Mouse (Mus musculus): Measurements from ENCODE around the gene Pced1b. TPM values are rescaled to one million over a fixed set of nuclear protein-coding genes. Genes with fewer than 3 reads are reported as not detected.
"Not testable (repeated sequence)": the region's sequence is repeated elsewhere in the genome, so short reads cannot be mapped to it uniquely, and the experiment has no call there.

Gene Pced1b
- polyA plus RNA-seq, 1 experiment from 2014 or later: 5.7 TPM

DNA sequence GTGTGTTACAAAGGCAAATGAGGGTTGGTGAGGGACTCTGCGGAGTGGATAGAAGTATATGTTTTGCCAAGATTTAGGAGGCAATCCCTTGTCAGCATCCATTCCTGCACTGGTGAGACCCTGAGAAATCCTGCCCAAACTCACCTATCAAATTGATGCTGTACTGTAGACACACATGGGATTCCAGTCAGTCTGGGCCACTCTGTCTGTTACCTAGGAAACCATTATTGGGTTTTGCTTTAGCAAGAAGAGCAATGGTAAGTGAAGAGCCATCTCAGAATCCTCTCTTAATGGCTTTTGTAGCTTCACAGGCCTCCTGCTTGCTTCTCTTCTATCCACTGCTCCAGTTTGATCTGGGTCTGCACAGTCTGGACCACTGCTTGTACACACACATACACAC, 110.1 kb downstream of the Pced1b start:
- ATAC-seq (replicated peaks; ENCODE audit: low FRiP score, low TSS enrichment, low read depth): no peak
- H3K9me3 ChIP-seq (ENCODE audit: control insufficient read depth, low read length): no peaks in the 10 kb centered on the region
- no peaks in the 10 kb centered on the region for H3K4me1 ChIP-seq (replicated peaks; ENCODE audit: control insufficient read depth, insufficient read depth, low read length)
- no peaks in the 10 kb centered on the region for H3K36me3 ChIP-seq (ENCODE audit: control insufficient read depth, insufficient read depth, low read length)
- no peak overlapping the region for H3K27ac ChIP-seq (ENCODE audit: low read depth)
- H3K9ac ChIP-seq (ENCODE audit: low read length): no peak overlapping the region
- no peak for DNase-seq (ENCODE audit: low spot score)
- H3K4me2 ChIP-seq (ENCODE audit: low read length): no peak overlapping the region
- H3K4me3 ChIP-seq (ENCODE audit: low read depth, low read length): no peak overlapping the region
- 96% methylated on average over 1 of the region's 1 CpGs for WGBS
- H3K27me3 ChIP-seq (replicated peaks; ENCODE audit: control insufficient read depth, insufficient read depth, low read length): no peaks in the 10 kb centered on the region

DNA sequence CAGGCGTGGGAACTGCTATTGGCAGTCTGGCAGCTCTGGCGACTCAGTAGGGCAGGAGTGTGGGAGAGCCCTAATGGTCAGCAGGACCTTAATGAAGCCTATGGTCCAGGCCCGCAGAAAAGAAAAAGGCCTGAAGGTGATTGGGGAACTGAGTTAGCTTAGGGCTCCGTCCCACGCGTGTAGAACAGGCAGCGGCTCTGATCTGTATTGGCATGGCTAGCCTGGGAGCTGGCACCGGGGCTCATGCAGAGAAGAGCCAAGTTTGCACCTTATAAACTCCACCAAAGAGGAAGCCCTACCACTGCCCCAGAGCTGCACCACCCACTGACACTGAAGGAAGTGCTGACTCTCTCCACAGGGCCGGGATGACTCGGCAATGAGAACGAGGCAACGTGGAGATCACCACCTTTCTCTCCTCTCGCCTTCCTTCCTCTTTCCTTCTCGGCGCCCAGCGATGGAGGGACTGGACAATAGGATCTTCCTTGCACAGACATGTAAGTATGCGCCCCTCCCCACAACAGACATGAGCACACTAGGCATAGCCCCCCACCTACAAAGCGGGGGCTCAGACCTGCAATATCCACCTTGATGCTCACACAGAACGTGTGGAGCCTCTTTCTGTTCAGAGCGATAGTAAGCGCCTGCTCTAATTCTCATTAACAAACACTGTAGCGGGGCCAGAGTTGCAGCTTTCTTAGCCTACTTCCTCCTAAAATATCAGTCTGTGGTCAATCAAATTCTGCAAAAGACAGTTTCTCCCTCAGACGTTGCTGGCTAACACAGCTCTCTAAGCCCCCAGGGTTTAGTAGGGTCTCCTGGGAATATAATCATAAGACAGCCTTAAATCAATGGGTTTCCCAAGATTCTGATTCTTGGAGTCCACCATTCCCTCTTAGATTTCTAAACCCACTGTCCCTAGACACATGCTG, 114.2 kb downstream of the Pced1b start:
- Histone ChIP-seq H3K4me1 (replicated peaks; ENCODE audit: control insufficient read depth, insufficient read depth, low read length) (no peaks in the 10 kb centered on the region), H3K9me3 (ENCODE audit: control insufficient read depth, low read length) (no peaks in the 10 kb centered on the region), H3K9ac (ENCODE audit: low read length) (no peak overlapping the region), H3K4me3 (ENCODE audit: low read depth, low read length) (no peak overlapping the region), H3K4me2 (ENCODE audit: low read length) (no peak overlapping the region), H3K27me3 (replicated peaks; ENCODE audit: control insufficient read depth, insufficient read depth, low read length) (no peaks in the 10 kb centered on the region), H3K36me3 (ENCODE audit: control insufficient read depth, insufficient read depth, low read length) (no peaks in the 10 kb centered on the region), H3K27ac (ENCODE audit: low read depth) (no peak overlapping the region)
- WGBS: 78% methylated on average over 23 of the region's 23 CpGs
- DNase-seq (ENCODE audit: low spot score) (no peak), ATAC-seq (replicated peaks; ENCODE audit: low FRiP score, low TSS enrichment, low read depth) (no peak)

DNA sequence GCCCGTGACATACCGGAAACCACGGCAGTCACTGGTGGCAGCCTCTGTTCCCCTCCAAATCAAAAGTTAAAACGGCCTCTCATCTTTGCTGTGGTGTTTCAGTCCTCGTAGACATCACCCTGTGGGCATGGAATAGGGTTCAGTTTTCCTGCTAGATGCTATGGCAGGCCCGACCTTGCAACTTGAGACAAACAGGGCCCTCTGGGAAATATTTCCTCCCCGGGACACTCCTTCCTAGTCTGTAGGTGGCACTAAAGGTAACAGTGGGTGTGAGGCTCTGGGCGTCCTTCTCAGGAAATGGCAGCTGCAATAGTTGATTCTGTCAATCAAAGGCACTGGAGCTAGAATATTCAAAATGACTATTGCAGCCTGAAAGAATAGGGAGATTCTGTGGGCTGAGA, 114.9 kb downstream of the Pced1b start:
- no peak for ATAC-seq (replicated peaks; ENCODE audit: low FRiP score, low TSS enrichment, low read depth)
- H3K4me3 ChIP-seq (ENCODE audit: low read depth, low read length): no peak overlapping the region
- WGBS: 68% methylated on average over 8 of the region's 8 CpGs
- H3K9ac ChIP-seq (ENCODE audit: low read length): no peak overlapping the region
- no peaks in the 10 kb centered on the region for H3K27me3 ChIP-seq (replicated peaks; ENCODE audit: control insufficient read depth, insufficient read depth, low read length)
- H3K4me2 ChIP-seq (ENCODE audit: low read length): no peak overlapping the region
- no peaks in the 10 kb centered on the region for H3K4me1 ChIP-seq (replicated peaks; ENCODE audit: control insufficient read depth, insufficient read depth, low read length)
- no peaks in the 10 kb centered on the region for H3K9me3 ChIP-seq (ENCODE audit: control insufficient read depth, low read length)
- no peak for DNase-seq (ENCODE audit: low spot score)
- H3K27ac ChIP-seq (ENCODE audit: low read depth): no peak overlapping the region
- no peaks in the 10 kb centered on the region for H3K36me3 ChIP-seq (ENCODE audit: control insufficient read depth, insufficient read depth, low read length)

DNA sequence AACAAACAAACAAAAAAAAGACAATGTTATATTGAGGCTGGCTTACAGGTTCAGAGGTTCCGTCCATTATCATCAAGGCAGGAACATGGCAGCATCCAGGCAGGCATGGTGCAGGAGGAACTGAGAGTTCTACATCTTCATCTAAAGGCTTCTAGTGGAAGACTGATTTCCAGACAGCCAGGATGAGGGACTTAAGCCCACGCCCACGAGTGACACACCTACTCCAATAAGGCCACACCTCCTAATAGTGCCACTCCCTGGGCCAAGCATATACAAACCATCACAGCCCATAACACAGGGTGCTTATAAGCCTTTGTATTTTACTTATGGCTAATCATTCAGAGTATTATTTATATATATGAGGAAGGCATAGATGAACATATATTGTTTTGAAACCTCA, 117.4 kb downstream of the Pced1b start:
- H3K27me3 ChIP-seq (replicated peaks; ENCODE audit: control insufficient read depth, insufficient read depth, low read length); H3K9ac ChIP-seq (ENCODE audit: low read length); H3K4me3 ChIP-seq (ENCODE audit: low read depth, low read length); H3K27ac ChIP-seq (ENCODE audit: low read depth); H3K4me2 ChIP-seq (ENCODE audit: low read length); H3K4me1 ChIP-seq (replicated peaks; ENCODE audit: control insufficient read depth, insufficient read depth, low read length); ATAC-seq (replicated peaks; ENCODE audit: low FRiP score, low TSS enrichment, low read depth); H3K9me3 ChIP-seq (ENCODE audit: control insufficient read depth, low read length); H3K36me3 ChIP-seq (ENCODE audit: control insufficient read depth, insufficient read depth, low read length); DNase-seq (ENCODE audit: low spot score): not testable (repeated sequence)
- 85% methylated on average over 3 of the region's 3 CpGs for WGBS

DNA sequence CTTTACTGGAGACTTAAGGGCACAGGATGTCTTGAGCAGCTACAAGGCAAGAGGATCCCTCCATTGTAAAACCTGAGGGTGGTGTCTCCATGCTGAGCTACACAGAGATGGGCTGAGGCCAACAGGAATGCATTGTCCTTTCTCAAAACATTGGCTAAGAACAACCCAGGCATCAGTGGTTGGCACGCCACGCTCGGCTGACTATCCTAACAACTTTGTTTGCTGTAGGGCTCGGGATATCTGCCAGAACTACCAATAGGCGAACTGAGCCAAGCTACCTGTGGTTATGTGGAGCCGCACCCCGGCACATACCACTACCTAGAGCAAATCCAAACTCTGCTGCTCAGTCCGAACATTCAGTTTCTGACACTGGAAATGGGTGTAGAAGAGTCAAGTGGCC, 118.1 kb downstream of the Pced1b start:
- Histone ChIP-seq H3K36me3 (ENCODE audit: control insufficient read depth, insufficient read depth, low read length) (no peaks in the 10 kb centered on the region), H3K4me3 (ENCODE audit: low read depth, low read length) (no peak overlapping the region), H3K27ac (ENCODE audit: low read depth) (no peak overlapping the region), H3K27me3 (replicated peaks; ENCODE audit: control insufficient read depth, insufficient read depth, low read length) (no peaks in the 10 kb centered on the region), H3K4me1 (replicated peaks; ENCODE audit: control insufficient read depth, insufficient read depth, low read length) (no peaks in the 10 kb centered on the region), H3K9ac (ENCODE audit: low read length) (no peak overlapping the region), H3K4me2 (ENCODE audit: low read length) (no peak overlapping the region), H3K9me3 (ENCODE audit: control insufficient read depth, low read length) (no peaks in the 10 kb centered on the region)
- ATAC-seq (replicated peaks; ENCODE audit: low FRiP score, low TSS enrichment, low read depth): no peak
- DNase-seq (ENCODE audit: low spot score): no peak
- WGBS: 91% methylated on average over 8 of the region's 8 CpGs

DNA sequence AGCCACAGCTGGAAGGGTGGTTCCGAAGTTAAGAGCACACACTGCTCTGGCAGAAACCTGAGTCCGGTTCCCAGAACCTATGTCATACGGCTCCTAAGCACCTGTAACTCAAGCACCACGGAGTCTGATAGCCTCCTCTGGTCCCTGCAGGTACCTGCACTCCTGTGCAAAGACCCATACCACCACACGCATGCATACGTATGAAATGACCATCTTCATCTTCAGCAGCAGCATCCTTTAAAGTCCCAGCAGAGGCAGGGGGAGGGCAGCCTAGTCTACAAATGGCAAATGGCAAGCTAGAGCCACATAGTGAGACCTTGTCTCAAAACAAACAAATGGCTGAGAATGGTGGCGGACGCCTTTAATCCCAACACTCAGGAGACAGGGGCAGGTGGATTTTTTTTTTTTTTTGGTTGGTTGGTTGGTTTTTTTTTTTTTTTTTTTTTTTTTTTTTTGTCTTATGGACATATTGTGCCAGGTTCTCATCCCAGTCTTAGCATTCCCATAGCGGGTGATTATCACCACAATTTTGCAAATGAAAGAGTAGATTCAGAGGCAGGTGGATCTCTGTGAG, 121.2 kb downstream of the Pced1b start:
- ATAC-seq (replicated peaks; ENCODE audit: low FRiP score, low TSS enrichment, low read depth) (no peak), DNase-seq (ENCODE audit: low spot score) (no peak)
- Histone ChIP-seq H3K4me1 (replicated peaks; ENCODE audit: control insufficient read depth, insufficient read depth, low read length) (peaks cover 6% of the 10 kb centered on the region; the same call in 1 of the 2 replicates), H3K27ac (ENCODE audit: low read depth) (no peak overlapping the region), H3K27me3 (replicated peaks; ENCODE audit: control insufficient read depth, insufficient read depth, low read length) (no peaks in the 10 kb centered on the region), H3K36me3 (ENCODE audit: control insufficient read depth, insufficient read depth, low read length) (no peaks in the 10 kb centered on the region), H3K9me3 (ENCODE audit: control insufficient read depth, low read length) (no peaks in the 10 kb centered on the region), H3K4me2 (ENCODE audit: low read length) (no peak overlapping the region), H3K4me3 (ENCODE audit: low read depth, low read length) (no peak overlapping the region), H3K9ac (ENCODE audit: low read length) (no peak overlapping the region)
- 89% methylated on average over 9 of the region's 9 CpGs for WGBS

DNA sequence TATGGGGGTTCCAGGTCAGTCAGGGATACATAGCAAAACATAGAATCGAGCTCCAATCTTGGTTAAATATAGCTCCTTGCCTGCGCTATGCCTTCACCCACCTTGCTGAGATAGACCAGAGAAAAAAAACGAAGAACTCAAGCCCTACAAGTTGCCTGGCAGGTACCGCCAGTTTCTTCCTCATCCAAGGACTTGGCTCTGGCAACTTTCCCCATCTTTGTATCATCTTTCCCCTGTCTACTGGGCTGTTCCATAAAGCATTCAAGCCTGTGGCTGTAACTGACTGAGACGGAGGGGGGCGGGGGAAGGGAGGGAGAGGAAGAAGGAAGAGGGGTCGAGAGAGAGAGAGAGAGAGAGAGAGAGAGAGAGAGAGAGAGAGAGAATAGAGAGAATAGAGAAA, 121.7 kb downstream of the Pced1b start:
- Histone ChIP-seq H3K9me3 (ENCODE audit: control insufficient read depth, low read length) (no peaks in the 10 kb centered on the region), H3K4me2 (ENCODE audit: low read length) (no peak overlapping the region), H3K27ac (ENCODE audit: low read depth) (no peak overlapping the region), H3K4me3 (ENCODE audit: low read depth, low read length) (no peak overlapping the region), H3K9ac (ENCODE audit: low read length) (no peak overlapping the region), H3K36me3 (ENCODE audit: control insufficient read depth, insufficient read depth, low read length) (no peaks in the 10 kb centered on the region), H3K27me3 (replicated peaks; ENCODE audit: control insufficient read depth, insufficient read depth, low read length) (no peaks in the 10 kb centered on the region), H3K4me1 (replicated peaks; ENCODE audit: control insufficient read depth, insufficient read depth, low read length) (peaks cover 11% of the 10 kb centered on the region; the same call in 1 of the 2 replicates)
- no peak for ATAC-seq (replicated peaks; ENCODE audit: low FRiP score, low TSS enrichment, low read depth)
- 82% methylated on average over 7 of the region's 7 CpGs for WGBS
- no peak for DNase-seq (ENCODE audit: low spot score)

DNA sequence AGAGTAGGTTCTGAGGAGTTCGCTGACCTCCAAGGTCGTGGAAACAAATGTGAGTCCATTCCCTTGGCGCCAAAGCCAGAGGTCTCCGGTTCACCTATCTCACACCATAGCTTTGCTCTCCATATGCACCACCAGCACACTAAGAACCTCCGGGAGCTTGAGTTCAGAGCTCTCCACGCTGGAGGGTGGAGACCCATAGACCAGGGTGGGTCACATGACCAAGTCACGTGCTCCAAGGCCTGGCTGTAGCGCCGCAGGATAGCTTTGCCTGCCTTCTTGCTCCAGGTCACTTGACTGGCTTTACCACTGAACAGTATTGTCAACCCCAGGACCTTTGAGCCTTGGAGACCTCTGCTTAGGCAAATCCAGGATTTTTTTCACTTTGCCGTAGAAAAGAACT, 122.2 kb downstream of the Pced1b start:
- Histone ChIP-seq H3K27me3 (replicated peaks; ENCODE audit: control insufficient read depth, insufficient read depth, low read length) (no peaks in the 10 kb centered on the region), H3K4me3 (ENCODE audit: low read depth, low read length) (no peak overlapping the region), H3K4me1 (replicated peaks; ENCODE audit: control insufficient read depth, insufficient read depth, low read length) (peaks cover 13% of the 10 kb centered on the region; the same call in 1 of the 2 replicates), H3K9ac (ENCODE audit: low read length) (no peak overlapping the region), H3K36me3 (ENCODE audit: control insufficient read depth, insufficient read depth, low read length) (no peaks in the 10 kb centered on the region), H3K27ac (ENCODE audit: low read depth) (no peak overlapping the region), H3K9me3 (ENCODE audit: control insufficient read depth, low read length) (no peaks in the 10 kb centered on the region), H3K4me2 (ENCODE audit: low read length) (no peak overlapping the region)
- WGBS: 91% methylated on average over 10 of the region's 10 CpGs
- no peak for DNase-seq (ENCODE audit: low spot score)
- no peak for ATAC-seq (replicated peaks; ENCODE audit: low FRiP score, low TSS enrichment, low read depth)
